Mouse (Mus musculus) c-Kit-positive CD71-positive TER-119-negative erythroid progenitor cells, embryonic 14.5 days (primary cell): ENCODE data around the gene Psmb8.
"Not testable (repeated sequence)": the region's sequence is repeated elsewhere in the genome, so short reads cannot be mapped to it uniquely, and the experiment has no call there.

ENCODE experiments used
- DNase-seq: peaks from one replicate; pipeline ENCODE4 v3.0.0-alpha.2; 2013; ENCODE audit warnings: low read depth

Gene Psmb8

DNA sequence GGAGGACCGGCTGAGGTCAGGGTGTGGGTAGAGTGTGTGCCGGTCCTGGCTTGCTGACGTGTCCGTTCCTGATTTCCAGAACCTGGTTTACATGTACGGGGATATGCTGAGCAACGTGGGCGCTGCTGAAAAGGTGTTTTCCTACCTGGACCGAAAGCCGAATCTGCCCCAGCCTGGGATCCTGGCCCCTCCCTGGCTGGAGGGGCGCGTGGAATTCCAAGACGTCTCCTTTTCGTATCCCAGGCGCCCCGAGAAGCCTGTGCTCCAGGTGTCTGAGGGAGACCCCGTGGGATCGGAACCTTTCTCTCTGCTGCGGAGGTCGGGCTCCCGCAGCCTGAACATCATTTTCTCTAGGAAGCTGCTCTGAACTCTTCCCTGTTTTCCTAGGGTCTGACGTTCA is 16.4 kb downstream of the Psmb8 start:
- DNase-seq, result no peak

DNA sequence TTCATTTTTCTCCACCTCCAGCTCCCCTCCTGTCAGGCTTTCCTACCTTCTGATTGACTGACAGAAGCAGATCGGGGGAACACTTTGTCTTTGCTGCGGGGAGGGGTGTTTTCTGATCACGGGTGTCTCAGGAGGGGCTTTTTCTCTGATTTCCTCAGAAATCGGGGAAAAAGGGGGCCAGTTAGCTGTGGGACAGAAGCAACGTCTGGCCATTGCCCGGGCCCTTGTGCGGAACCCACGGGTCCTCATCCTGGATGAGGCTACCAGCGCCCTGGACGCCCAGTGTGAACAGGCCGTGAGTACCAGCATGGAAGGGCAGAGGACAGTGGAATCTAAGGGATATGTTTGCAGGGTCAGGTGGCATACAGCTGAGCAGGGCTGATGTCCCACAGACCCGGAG is 17.7 kb downstream of the Psmb8 start:
- DNase-seq, result no peak

DNA sequence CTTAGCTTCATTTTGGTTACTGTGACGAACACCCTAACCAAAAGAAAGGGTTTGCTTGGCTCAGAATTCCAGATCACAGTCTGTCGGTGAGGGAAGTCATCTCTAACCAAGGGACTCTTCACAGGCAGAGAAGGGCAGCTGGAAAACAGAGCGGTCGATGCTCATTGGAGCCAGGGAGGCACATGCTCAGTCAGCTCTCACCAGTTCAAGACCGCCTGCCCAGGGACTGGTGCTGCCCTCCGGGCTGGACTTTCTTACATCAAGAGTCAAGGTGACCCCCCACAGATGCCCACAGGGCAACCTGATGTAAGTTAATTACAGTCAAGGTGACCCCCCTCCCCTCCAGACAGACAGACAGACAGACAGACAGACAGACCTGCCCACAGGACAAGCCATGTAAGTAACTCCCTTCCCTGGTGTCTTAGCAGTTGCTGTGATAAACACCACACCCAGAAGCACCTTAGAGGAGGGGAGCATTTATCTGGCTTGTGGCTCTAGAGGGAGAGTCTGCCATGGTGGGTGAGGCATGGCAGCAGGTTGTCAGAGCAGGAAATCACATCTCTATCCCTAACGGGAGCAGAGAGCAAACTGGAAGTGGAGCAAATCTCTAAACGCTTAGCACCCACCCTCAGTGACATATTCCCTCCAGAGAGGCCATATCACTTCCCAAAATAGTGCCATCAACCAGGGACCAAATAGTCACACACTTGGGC is 19.9 kb downstream of the Psmb8 start:
- no peak for DNase-seq

DNA sequence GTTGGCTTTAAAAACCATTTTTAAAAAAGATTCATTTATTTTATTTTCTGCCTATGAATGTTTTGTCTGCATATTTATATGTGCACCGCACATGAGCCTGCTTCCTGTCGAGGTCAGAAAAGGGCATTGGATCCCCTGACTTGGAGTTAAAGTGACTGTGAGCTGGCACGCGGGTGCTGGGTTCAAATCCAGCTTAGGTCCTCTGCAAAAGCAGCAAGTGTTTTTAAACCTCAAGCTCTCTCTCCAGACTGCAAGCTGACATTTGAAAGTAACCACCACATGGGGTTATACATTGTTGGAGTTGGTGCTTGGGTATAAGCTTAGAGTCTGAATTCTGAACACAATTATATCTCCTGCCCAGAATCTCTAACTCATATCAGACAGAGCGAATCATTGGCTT is 20.5 kb downstream of the Psmb8 start:
- DNase-seq, result no peak

DNA sequence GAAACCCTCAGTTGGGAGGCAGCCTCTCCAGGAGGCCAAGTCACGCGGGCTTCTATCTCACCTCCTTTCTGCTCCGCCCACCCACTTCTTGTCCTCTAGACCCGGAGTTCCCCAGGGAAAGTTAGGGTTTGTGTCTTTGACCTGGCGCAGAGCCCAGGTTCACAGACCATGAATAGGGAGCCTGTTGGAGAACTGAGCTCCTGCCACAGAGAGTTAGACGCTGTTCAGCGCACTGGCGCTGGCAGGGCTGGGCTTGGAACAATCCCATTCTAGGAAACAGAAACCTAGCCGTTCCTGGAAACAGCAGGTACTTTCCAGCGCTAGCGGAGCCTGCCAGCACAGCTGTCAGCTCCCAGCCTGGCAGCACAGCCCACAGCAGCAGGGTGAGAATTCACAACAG is 21.2 kb downstream of the Psmb8 start:
- DNase-seq, result peak; percentile 80

DNA sequence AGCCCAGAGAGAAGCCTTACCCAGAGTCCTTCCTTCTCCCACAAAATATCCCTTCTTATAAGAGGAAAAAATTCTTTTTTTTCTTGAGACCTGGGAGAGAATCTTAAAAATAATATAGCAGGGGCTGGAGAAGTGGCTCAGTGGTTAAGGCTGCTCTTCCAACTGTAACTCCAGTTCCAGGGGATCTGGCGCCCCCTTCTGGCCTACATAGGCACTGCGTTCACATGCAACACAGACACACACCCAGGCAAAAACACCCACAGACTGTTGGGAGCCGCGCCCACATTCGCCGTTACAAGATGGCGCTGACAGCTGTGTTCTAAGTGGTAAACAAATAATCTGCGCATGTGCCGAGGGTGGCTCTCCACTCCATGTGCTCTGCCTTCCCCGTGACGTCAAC is 21.6 kb downstream of the Psmb8 start:
- DNase-seq, result not testable (repeated sequence)

DNA sequence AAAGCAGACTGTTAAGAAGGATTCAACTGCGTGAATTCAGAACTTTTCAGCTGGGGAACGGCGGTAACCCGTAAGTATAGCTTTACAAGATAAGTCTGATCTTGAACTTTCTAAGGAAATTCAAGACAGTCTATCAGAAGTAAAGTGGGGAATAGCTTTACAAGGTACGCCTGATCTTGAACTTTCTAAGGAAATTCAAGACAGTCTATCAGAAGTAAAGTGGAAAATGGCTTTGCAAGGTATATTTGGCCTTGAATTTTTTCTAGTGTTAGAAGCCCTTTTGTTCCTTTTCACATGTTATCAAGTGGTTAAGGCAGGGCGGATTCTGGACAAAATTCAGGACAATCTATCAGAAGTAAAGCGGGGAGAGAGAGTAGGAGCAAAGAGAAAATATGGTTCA is 22.3 kb downstream of the Psmb8 start:
- not testable (repeated sequence) for DNase-seq

DNA sequence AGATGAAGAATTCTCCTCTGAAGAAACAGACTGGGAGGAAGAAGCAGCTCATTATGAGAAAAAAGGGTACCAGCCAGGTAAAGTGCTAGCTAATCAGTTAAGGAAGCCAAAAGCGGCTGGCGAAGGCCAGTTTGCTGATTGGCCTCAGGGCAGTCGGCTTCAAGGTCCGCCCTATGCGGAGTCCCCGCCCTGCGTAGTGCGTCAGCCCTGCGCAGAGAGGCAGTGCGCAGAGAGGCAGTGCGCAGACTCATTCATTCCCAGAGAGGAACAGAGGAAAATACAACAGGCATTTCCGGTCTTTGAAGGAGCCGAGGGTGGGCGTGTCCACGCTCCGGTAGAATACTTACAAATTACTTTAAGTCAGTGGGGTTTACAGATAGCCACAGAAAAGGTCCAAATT is 22.9 kb downstream of the Psmb8 start:
- not testable (repeated sequence) for DNase-seq

DNA sequence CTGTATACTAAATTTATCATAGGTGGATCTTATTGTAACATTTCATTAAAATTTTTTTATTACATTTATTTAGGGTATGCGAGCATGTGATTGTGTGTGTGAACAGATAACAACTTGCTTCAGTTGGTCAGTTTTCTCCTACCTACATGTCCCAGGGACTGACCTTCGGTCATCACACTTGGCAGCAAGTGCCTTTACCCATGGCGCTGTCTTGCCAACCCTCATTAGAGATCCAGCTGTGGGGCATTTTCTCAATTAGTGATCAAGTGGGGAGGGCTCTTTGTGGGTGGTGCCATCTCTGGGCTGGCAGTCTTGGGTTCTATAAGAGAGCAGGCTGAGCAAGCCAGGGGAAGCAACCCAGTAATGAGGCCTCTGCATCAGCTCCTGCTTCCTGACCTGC is 27.3 kb downstream of the Psmb8 start:
- DNase-seq, result no peak

DNA sequence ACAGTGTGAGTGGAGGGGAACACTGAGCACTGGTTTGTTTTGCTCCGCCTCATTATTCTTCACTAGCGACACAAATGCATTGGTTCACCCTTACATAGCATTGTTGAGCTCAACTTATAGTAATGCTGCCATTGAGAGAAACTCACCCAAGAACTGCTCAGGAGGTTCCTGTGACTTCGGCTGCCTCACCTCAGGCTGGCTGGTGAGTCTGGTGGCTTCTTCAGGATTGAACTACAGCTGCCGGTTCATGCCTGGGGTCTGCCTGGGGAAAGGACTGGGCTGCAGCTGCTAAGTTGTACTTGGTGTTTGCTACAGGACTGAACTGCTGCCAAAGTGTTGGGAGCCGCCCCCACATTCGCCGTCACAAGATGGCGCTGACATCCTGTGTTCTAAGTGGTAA is 27.9 kb downstream of the Psmb8 start:
- DNase-seq, result no peak

DNA sequence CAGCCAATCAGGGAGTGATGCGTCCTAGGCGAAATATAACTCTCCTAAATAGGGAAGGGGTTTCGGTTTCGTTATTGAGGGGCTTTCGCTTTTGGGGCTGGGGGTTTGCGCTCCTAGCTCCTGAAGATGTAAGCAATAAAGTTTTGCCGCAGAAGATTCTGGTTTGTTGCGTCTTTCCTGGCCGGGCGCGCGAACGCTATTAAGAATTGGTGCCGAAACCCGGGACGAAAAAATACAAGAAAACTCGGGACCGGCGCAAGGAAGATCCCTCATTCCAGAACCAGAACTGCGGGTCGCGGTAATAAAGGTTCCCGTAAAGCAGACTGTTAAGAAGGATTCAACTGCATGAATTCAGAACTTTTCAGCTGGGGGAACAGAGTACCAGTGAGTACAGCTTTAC is 28.4 kb downstream of the Psmb8 start:
- not testable (repeated sequence) for DNase-seq

DNA sequence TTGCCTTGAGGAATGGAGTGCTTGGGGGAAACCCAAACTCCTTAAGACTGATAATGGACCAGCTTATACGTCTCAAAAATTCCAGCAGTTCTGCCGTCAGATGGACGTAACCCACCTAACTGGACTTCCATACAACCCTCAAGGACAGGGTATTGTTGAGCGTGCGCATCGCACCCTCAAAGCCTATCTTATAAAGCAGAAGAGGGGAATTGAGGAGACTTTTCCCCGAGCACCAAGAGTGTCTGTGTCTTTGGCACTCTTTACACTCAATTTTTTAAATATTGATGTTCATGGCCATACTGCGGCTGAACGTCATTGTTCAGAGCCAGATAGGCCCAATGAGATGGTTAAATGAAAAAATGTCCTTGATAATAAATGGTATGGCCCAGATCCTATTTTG is 33.5 kb downstream of the Psmb8 start:
- DNase-seq, result not testable (repeated sequence)

DNA sequence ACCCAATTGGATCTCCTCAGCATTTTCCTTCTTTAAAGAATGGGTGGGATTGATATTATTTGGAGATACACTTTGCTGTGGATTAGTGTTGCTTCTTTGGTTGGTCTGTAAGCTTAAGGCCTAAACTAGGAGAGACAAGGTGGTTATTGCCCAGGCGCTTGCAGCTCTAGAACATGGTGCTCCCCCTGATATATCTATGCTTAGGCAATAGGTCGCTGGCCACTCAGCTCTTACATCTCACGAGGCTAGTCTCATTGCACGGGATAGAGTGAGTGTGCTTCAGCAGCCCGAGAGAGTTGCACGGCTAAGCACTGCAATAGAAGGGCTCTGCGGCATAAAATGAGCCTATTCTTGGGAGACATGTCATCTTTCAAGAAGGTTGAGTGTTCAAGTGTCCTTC is 34.5 kb downstream of the Psmb8 start:
- DNase-seq, result not testable (repeated sequence)

DNA sequence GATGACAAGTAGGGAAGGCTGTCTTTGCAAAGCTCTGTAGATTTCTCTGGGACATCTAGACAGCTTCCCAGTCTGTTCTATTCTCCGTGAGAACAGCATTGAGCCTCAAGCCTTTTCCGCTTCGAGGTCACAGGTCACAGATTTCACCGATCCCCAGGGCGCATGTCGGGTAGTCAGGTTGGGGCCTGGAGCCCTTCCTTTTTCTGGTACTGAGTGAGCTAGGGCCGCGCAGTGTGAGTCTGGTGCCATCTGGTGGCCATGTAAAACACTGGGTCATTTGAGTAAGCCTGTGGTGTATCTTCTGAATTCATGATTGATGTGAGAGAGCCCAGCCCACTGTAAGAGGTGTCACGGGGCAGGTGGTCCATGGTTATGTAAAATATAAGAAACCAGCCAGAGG is 37.4 kb downstream of the Psmb8 start:
- DNase-seq, result peak; percentile 57

DNA sequence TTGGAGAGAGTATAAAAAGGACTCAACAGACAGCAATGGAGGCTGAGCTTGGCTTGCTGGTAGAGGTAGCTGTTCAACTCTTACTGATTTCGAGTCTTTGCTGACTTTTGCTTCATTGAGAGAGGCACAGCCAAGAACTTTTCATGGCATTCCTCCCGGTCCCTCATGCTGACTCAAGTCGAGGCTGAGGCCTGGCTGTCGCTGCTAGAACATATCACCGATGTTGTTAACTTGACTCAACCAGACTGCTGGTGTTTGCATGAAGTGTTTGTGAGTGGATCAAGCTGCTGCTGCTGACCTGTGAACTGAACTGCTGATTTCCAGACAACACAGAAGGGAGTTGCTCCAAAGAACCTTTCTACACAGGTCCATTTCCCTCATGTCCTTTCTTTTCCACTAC is 39.2 kb downstream of the Psmb8 start:
- no peak for DNase-seq

DNA sequence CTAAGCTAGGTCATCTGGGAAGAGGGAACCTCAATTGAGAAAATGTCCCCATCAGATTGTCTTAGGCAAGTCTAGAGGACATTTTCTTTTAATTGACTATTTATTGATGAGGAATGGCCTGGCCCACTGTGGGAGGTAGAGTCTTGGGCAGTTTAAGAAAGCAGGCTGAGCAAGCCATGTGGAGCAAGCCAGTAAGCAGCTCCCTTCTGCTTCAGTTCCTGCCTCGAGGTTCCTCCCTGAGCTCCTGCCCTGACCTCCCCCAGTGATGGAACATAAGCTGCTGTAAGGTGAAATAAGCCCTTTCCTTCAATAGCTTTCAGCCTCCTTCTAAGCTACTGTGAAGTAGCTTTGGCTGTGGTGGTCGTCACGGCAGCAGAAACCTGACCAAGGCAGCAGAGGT is 40.2 kb downstream of the Psmb8 start:
- no peak for DNase-seq

DNA sequence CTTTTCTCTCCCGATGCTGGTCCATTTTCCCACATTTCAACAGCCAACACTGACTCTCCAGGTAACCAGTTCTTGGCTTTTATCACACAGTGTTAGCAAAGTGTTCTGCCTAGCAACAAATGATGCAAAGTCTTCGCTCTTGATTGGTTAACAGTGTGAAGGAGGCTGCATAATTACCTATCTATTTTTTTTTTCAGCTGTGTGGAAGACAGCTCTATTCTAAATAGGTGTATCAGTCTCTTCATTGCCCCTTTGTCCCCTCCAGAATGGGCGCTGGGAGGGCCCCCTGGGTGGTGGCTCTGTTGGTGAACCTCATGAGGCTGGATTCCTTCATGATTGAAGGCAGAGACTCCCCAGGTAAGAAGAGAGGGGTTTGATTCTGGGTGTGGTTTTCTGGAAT is 41.2 kb downstream of the Psmb8 start, which contains the start of gene H2-Ob:
Gene H2-Ob, plus strand, starts transcription at position 198 of the 400 bp plus-strand sequence.
- DNase-seq, result peak; percentile 38

DNA sequence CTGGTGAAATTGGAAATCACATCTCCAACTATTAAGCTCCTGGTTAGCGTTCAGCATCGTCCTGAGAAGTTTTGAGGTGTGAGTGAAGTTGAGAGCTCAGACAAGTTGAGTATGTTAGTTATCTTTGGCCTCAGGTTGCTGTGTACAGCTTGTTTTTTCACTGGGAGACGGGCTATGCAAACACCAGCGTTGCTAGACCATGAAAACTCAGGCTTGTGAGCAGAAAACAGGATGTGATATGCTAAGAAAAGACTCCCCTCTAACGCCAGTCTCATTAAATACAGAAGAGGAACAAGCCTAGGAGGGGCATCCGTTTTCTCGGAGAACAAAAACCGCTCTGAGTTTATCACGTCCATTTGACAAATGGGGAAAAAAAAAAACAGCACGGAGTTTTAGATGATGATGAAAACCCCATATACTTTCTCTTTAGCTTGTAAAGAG is 42.1 kb downstream of the Psmb8 start:
- DNase-seq, result no peak

DNA sequence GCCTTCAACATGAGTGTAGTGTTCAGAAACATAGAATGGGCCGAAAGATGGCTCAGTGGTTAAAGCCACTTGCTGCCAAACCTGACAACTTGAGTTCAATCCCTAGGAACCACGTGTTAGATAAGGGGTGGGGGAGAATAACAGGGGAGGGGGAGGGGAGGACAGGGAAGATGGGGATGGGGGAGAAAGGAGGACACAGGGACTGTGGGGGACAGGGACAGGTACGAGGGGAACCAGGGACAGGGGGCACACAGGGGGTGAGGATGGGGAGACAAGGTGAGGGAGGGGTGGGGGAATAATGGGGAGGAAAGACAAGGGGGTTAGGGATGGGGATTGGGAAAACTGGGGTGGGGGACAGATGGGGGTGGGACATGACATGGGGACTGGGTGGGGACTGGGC is 42.8 kb downstream of the Psmb8 start:
- no peak for DNase-seq

DNA sequence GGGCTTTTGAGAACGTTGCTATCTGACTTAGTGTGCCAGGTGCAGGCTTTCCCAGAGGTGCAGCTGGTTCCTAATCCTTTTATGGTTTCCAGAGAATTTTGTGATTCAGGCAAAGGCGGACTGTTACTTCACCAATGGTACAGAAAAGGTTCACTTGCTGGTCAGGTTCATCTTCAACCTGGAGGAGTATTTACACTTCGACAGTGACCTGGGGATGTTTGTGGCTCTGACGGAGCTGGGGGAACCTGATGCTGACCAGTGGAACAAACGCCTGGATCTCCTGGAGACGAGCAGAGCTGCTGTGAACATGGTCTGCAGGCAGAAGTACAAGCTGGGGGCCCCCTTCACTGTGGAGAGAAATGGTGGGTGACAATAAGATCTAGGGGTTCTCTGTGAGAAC is 43.4 kb downstream of the Psmb8 start:
- no peak for DNase-seq

DNA sequence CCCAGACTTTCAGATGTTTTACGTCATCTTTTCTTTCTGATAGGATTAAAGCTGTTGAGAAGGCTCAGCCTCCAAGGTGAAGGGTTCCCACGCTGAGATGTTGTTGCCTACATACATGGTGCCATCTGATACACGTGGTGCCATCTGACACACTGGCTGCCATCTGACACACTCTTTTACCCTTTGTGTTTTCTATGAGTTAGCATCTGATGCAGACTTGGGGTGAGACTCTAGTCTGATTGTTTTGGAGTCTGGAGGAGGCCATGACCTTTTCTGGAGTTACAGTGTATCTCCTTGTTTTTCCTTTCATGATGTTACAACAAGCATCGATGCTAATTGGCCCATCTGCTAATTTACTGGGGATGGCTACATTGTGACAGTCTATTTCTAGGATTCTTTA is 47.1 kb downstream of the Psmb8 start:
- no peak for DNase-seq

DNA sequence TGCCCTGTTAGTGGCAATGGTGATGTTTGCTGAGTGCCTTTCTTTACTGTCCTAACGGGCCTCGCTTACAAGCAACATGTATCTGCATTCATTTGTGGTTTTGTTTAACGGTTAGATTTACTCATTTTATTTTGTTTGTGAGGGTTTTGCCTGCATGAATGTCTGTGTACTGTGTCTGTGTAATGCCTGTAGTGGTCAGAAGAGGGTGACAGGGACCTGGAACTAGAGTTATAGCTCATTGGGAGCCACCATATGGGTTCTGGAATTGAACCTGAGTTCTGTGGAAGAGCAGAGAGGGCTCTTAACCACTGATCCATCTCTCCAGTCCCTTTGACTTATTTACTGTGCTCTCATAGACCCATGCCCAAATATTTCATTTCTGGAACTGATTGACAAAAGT is 49.5 kb downstream of the Psmb8 start:
- DNase-seq, result no peak

DNA sequence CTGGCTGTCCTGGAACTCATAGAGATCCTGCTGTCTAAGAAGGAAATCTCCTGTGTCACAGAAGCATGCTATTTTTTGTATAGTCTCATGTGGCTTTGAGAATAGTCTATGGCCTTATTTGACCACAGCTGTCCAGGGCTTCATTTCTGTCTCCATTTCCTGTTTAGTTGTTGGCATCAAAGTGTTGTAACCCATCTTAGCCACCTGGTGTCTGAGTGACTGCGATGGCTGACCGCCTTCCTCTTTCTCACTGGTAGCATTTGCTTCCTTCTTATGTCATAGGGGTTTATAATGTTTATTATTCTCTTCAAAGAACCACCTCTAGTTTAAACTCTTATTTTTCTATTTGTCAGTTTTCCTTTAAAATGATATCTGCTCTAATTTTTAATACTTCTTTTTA is 51.2 kb downstream of the Psmb8 start:
- no peak for DNase-seq

DNA sequence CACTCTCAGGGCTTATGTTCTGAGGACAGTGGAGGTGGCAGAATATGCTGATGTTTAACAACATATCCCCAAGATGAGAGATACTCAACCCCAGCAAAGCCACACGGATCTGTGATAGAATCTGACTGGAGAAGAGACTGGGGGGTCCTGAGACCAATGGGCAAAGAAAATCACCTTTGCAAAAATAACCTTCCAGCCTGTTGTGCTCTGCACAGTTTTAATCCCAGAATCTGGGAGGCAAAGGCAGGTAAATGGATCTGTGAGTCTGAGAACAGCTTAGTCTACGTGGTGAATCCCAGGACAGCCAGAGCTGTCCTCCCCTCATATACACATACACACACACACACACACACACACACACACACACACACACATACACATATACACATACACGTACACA is 51.8 kb downstream of the Psmb8 start:
- DNase-seq, result no peak
